Comparison of ENCODE assay signal across 8 mouse cellular contexts in the genomic region with DNA sequence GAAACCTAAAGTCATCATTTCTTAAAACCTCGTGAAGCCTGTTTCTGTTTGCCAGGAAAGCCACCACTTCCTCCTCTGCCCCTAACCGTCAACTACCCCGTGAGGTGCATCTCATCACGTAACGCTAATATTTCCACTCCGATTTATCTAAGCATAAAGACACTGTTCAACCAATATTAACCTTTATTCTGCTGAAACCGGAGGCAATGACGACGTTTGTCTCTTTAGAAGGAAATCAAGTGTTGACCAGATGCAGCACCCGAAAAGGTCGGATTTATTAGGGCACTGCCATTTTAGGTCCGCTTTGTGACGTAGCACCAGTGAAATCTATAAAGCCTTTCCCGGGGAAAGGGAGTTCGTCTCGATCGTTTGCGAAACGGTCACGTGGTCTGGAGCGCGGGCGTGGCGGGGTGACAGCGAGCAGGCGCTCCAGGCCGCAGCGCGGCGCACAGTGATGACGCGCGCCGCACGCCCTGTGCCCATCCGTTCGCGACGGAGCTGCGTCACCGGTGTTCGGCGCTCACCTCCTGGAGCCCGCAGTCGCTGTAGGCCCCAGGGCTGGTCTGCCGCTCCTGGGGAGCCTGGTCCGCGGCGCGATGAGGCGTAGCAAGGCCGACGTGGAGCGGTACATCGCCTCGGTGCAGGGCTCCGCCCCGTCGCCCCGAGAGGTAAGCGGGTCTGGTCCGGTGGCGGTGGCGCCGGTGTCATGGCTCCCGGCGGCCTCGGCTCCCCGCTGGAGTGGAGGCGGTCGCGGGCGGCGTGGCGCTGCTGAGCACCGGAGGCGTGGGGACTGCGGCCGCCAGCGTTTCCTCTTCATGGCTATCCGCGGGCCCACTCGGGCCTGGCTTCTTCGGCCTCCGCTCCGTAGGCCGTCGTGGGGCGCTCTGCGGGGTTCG. TPM values are rescaled to one million over a fixed set of nuclear protein-coding genes. Genes with fewer than 3 reads are reported as not detected.
A peak's percentile ranks its signal among the peaks of the same experiment; 100 is the strongest.
DNase-seq lines count a peak whose midpoint lies in the region; ATAC-seq lines count a peak whose summit lies in the region.

Ranbp2 (plus strand) TSS at position 537 of the 896 bp plus-strand sequence.

- under 1% methylated on average over 70 of the region's 91 CpGs for WGBS in lung, embryonic 16.5 days

- H3K27ac ChIP-seq in lung, embryonic 16.5 days (ENCODE audit: low read length): peak within 1 kb of the TSS; percentile 98

- H3K4me3 ChIP-seq in lung, embryonic 16.5 days (ENCODE audit: low read length): peak within 1 kb of the TSS; percentile 99

- peak within 1 kb of the TSS; percentile 97 for H3K9ac ChIP-seq in lung, embryonic 16.5 days (ENCODE audit: low read length)

- peak; percentile 96 for DNase-seq in MEL-GATA-1-ER (ENCODE audit: extremely low read depth, low read depth)
- DNase-seq in cerebellum, adult 8-10 months: peak; percentile 97
- peak; percentile 98 for DNase-seq in forelimb bud, embryonic 11.5 days (ENCODE audit: low read depth, low spot score)
- peak; percentile 94 for DNase-seq in layer of hippocampus, adult 9-10 months (ENCODE audit: low spot score)
- DNase-seq in ovary, postnatal 10 days (ENCODE audit: low spot score): peak; percentile 90
- peak; percentile 96 to 97 for DNase-seq in thymus, postnatal 10 days (ENCODE audit: low spot score in 2 of 2)

- H3K36me3 ChIP-seq in lung, embryonic 16.5 days (ENCODE audit: control insufficient read depth, insufficient read depth, low read length): no peaks in the 10 kb centered on the region

- H3K9me3 ChIP-seq in lung, embryonic 16.5 days (ENCODE audit: control insufficient read depth, low read length): no peaks in the 10 kb centered on the region

- no peaks in the 10 kb centered on the region for H3K27me3 ChIP-seq in lung, embryonic 16.5 days (ENCODE audit: control insufficient read depth, insufficient read depth, low read depth, low read length)

- H3K4me2 ChIP-seq in lung, embryonic 16.5 days (ENCODE audit: low read depth, low read length): peak within 1 kb of the TSS; percentile 77

- peak; percentile 86 to 89 for ATAC-seq in hematopoietic stem cell, adult 5-6 weeks (replicated peaks in 1 of 2; ENCODE audit: insufficient read depth in 1 of 2, low FRiP score in 2 of 2, low TSS enrichment in 1 of 2, low read depth in 1 of 2, poor library complexity in 2 of 2, severe bottlenecking in 2 of 2)
- ATAC-seq in lung, embryonic 16.5 days (ENCODE audit: low read depth): peak; percentile 99

- H3K4me1 ChIP-seq in lung, embryonic 16.5 days (replicated peaks; ENCODE audit: control insufficient read depth, insufficient read depth, low read length): peaks cover 7% of the 10 kb centered on the region

RNA-seq across cellular contexts. Expression of gene Ranbp2, which starts in this region (rescaled TPM):
- total RNA-seq in hematopoietic stem cell, adult 5-6 weeks (2017): 235 and 238 TPM in 2 replicates
- 26.0 and 29.1 TPM in 2 replicates for polyA plus RNA-seq in lung, embryonic 16.5 days (2015; fragmentation: Nextera tagmentation; extraction: Ambion mirVana)

Comparison
In these comparisons a context has a peak if more than half of its experiments do, and no peak if none do; other contexts are left out.
1. Peak in every context shown above with its lines: DNase-seq, ATAC-seq, H3K4me3 ChIP-seq and H3K27ac ChIP-seq.